Mouse (Mus musculus): ENCODE results near the gene Rpa1. TPM values are rescaled to one million over a fixed set of nuclear protein-coding genes. Genes with fewer than 3 reads are reported as not detected.
"Not testable (repeated sequence)": the region's sequence is repeated elsewhere in the genome, so short reads cannot be mapped to it uniquely, and the experiment has no call there.

Gene Rpa1
- polyA plus RNA-seq, 1 experiment from 2014 or later, result 191 TPM

- 85% methylated on average over 8 of the region's 8 CpGs for WGBS
- Histone ChIP-seq H3K27ac (ENCODE audit: low read length) (no peak overlapping the region), H3K4me1 (replicated peaks; ENCODE audit: control insufficient read depth, insufficient read depth, low read length) (no peaks in the 10 kb centered on the region), H3K9ac (ENCODE audit: low read length) (no peak overlapping the region), H3K27me3 (ENCODE audit: control insufficient read depth, insufficient read depth, low read depth, low read length) (no peaks in the 10 kb centered on the region), H3K4me2 (ENCODE audit: low read depth, low read length) (no peak overlapping the region), H3K4me3 (ENCODE audit: low read length) (no peak overlapping the region), H3K9me3 (ENCODE audit: control insufficient read depth, low read length) (no peaks in the 10 kb centered on the region), H3K36me3 (ENCODE audit: control insufficient read depth, insufficient read depth, low read length) (peaks cover 60% of the 10 kb centered on the region)
- ATAC-seq (ENCODE audit: low read depth), result no peak
Measured at GRCm38 (mm10) chr11:75310813-75311212, 37.3 kb downstream of the Rpa1 start.

GRCm38 (mm10) chr11:75308650-75309049 lies 39.5 kb downstream of the Rpa1 start:
- Histone ChIP-seq H3K4me2 (ENCODE audit: low read depth, low read length) (no peak overlapping the region), H3K9me3 (ENCODE audit: control insufficient read depth, low read length) (no peaks in the 10 kb centered on the region), H3K4me1 (replicated peaks; ENCODE audit: control insufficient read depth, insufficient read depth, low read length) (no peaks in the 10 kb centered on the region), H3K27me3 (ENCODE audit: control insufficient read depth, insufficient read depth, low read depth, low read length) (no peaks in the 10 kb centered on the region), H3K9ac (ENCODE audit: low read length) (no peak overlapping the region), H3K36me3 (ENCODE audit: control insufficient read depth, insufficient read depth, low read length) (peaks cover 53% of the 10 kb centered on the region), H3K27ac (ENCODE audit: low read length) (no peak overlapping the region), H3K4me3 (ENCODE audit: low read length) (no peak overlapping the region)
- no peak for ATAC-seq (ENCODE audit: low read depth)
- WGBS, result 76% methylated on average over 4 of the region's 4 CpGs

GRCm38 (mm10) chr11:75304797-75305196 lies 43.3 kb downstream of the Rpa1 start:
- H3K4me2 ChIP-seq (ENCODE audit: low read depth, low read length), result no peak overlapping the region
- no peak for ATAC-seq (ENCODE audit: low read depth)
- no peaks in the 10 kb centered on the region for H3K27me3 ChIP-seq (ENCODE audit: control insufficient read depth, insufficient read depth, low read depth, low read length)
- no peak overlapping the region for H3K27ac ChIP-seq (ENCODE audit: low read length)
- no peaks in the 10 kb centered on the region for H3K9me3 ChIP-seq (ENCODE audit: control insufficient read depth, low read length)
- no peak overlapping the region for H3K4me3 ChIP-seq (ENCODE audit: low read length)
- WGBS, result 86% methylated on average over 9 of the region's 9 CpGs
- H3K9ac ChIP-seq (ENCODE audit: low read length), result no peak overlapping the region
- no peaks in the 10 kb centered on the region for H3K4me1 ChIP-seq (replicated peaks; ENCODE audit: control insufficient read depth, insufficient read depth, low read length)
- H3K36me3 ChIP-seq (ENCODE audit: control insufficient read depth, insufficient read depth, low read length), result peaks cover 61% of the 10 kb centered on the region

GRCm38 (mm10) chr11:75300954-75301353 lies 47.2 kb downstream of the Rpa1 start:
- Histone ChIP-seq H3K4me2 (ENCODE audit: low read depth, low read length) (no peak overlapping the region), H3K4me1 (replicated peaks; ENCODE audit: control insufficient read depth, insufficient read depth, low read length) (peaks cover 6% of the 10 kb centered on the region; the same call in 1 of the 2 replicates), H3K27ac (ENCODE audit: low read length) (no peak overlapping the region), H3K4me3 (ENCODE audit: low read length) (no peak overlapping the region), H3K9me3 (ENCODE audit: control insufficient read depth, low read length) (no peaks in the 10 kb centered on the region), H3K27me3 (ENCODE audit: control insufficient read depth, insufficient read depth, low read depth, low read length) (no peaks in the 10 kb centered on the region), H3K9ac (ENCODE audit: low read length) (no peak overlapping the region), H3K36me3 (ENCODE audit: control insufficient read depth, insufficient read depth, low read length) (peaks cover 38% of the 10 kb centered on the region)
- 73% methylated on average over 9 of the region's 9 CpGs for WGBS
- no peak for ATAC-seq (ENCODE audit: low read depth)

GRCm38 (mm10) chr11:75299786-75300185 lies 48.3 kb downstream of the Rpa1 start:
- H3K36me3 ChIP-seq (ENCODE audit: control insufficient read depth, insufficient read depth, low read length), result peaks cover 30% of the 10 kb centered on the region
- no peak for ATAC-seq (ENCODE audit: low read depth)
- 83% methylated on average over 10 of the region's 10 CpGs for WGBS

GRCm38 (mm10) chr11:75298491-75298890 lies 49.6 kb downstream of the Rpa1 start:
- 43% methylated on average over 11 of the region's 11 CpGs for WGBS
- Histone ChIP-seq H3K9ac (ENCODE audit: low read length) (no peak overlapping the region; the same call in 1 of the 2 replicates), H3K4me2 (ENCODE audit: low read depth, low read length) (no peak overlapping the region), H3K4me1 (replicated peaks; ENCODE audit: control insufficient read depth, insufficient read depth, low read length) (peaks cover 6% of the 10 kb centered on the region; the same call in 1 of the 2 replicates), H3K4me3 (ENCODE audit: low read length) (no peak overlapping the region), H3K27me3 (ENCODE audit: control insufficient read depth, insufficient read depth, low read depth, low read length) (no peaks in the 10 kb centered on the region), H3K9me3 (ENCODE audit: control insufficient read depth, low read length) (no peaks in the 10 kb centered on the region), H3K36me3 (ENCODE audit: control insufficient read depth, insufficient read depth, low read length) (peaks cover 30% of the 10 kb centered on the region), H3K27ac (ENCODE audit: low read length) (no peak overlapping the region)
- ATAC-seq (ENCODE audit: low read depth), result no peak

More at GRCm38 (mm10) chr11:75299786-75300185, 48.3 kb downstream of the Rpa1 start:
- no peak overlapping the region for H3K4me2 ChIP-seq (ENCODE audit: low read depth, low read length)
- H3K9me3 ChIP-seq (ENCODE audit: control insufficient read depth, low read length), result no peaks in the 10 kb centered on the region
- H3K4me1 ChIP-seq (replicated peaks; ENCODE audit: control insufficient read depth, insufficient read depth, low read length), result peaks cover 6% of the 10 kb centered on the region; the same call in 1 of the 2 replicates
- H3K27ac ChIP-seq (ENCODE audit: low read length), result no peak overlapping the region
- no peak overlapping the region for H3K4me3 ChIP-seq (ENCODE audit: low read length)
- no peaks in the 10 kb centered on the region for H3K27me3 ChIP-seq (ENCODE audit: control insufficient read depth, insufficient read depth, low read depth, low read length)
- H3K9ac ChIP-seq (ENCODE audit: low read length), result no peak overlapping the region

GRCm38 (mm10) chr11:75297631-75298030 lies 50.5 kb downstream of the Rpa1 start:
- Histone ChIP-seq H3K9ac (ENCODE audit: low read length) (no peak overlapping the region), H3K27ac (ENCODE audit: low read length) (no peak overlapping the region), H3K9me3 (ENCODE audit: control insufficient read depth, low read length) (no peaks in the 10 kb centered on the region), H3K4me3 (ENCODE audit: low read length) (no peak overlapping the region), H3K36me3 (ENCODE audit: control insufficient read depth, insufficient read depth, low read length) (peaks cover 25% of the 10 kb centered on the region), H3K27me3 (ENCODE audit: control insufficient read depth, insufficient read depth, low read depth, low read length) (no peaks in the 10 kb centered on the region), H3K4me1 (replicated peaks; ENCODE audit: control insufficient read depth, insufficient read depth, low read length) (peaks cover 6% of the 10 kb centered on the region; the same call in 1 of the 2 replicates), H3K4me2 (ENCODE audit: low read depth, low read length) (no peak overlapping the region)
- WGBS, result 48% methylated on average over 9 of the region's 9 CpGs
- ATAC-seq (ENCODE audit: low read depth), result no peak

- WGBS, result 66% methylated on average over 9 of the region's 9 CpGs
- Histone ChIP-seq H3K4me2 (ENCODE audit: low read depth, low read length) (no peak overlapping the region), H3K4me3 (ENCODE audit: low read length) (no peak overlapping the region), H3K27me3 (ENCODE audit: control insufficient read depth, insufficient read depth, low read depth, low read length) (peaks cover 9% of the 10 kb centered on the region), H3K27ac (ENCODE audit: low read length) (no peak overlapping the region), H3K9me3 (ENCODE audit: control insufficient read depth, low read length) (no peaks in the 10 kb centered on the region), H3K9ac (ENCODE audit: low read length) (no peak overlapping the region), H3K36me3 (ENCODE audit: control insufficient read depth, insufficient read depth, low read length) (peaks cover 17% of the 10 kb centered on the region), H3K4me1 (replicated peaks; ENCODE audit: control insufficient read depth, insufficient read depth, low read length) (peaks cover 9% of the 10 kb centered on the region; the same call in 1 of the 2 replicates)
- ATAC-seq (ENCODE audit: low read depth), result no peak
Measured at GRCm38 (mm10) chr11:75296406-75297005, 51.6 kb downstream of the Rpa1 start.

GRCm38 (mm10) chr11:75295534-75295933 lies 52.6 kb downstream of the Rpa1 start:
- WGBS, result 80% methylated on average over 5 of the region's 5 CpGs
- H3K27me3 ChIP-seq (ENCODE audit: control insufficient read depth, insufficient read depth, low read depth, low read length), result peaks cover 11% of the 10 kb centered on the region
- H3K4me3 ChIP-seq (ENCODE audit: low read length); H3K9ac ChIP-seq (ENCODE audit: low read length); H3K4me1 ChIP-seq (replicated peaks; ENCODE audit: control insufficient read depth, insufficient read depth, low read length); H3K27ac ChIP-seq (ENCODE audit: low read length); H3K4me2 ChIP-seq (ENCODE audit: low read depth, low read length); ATAC-seq (ENCODE audit: low read depth); H3K9me3 ChIP-seq (ENCODE audit: control insufficient read depth, low read length); H3K36me3 ChIP-seq (ENCODE audit: control insufficient read depth, insufficient read depth, low read length): not testable (repeated sequence)

All from lung, embryonic 16.5 days (tissue).